Mouse (Mus musculus) megakaryocyte, embryonic 14.5 days (primary cell): Measurements from ENCODE around the gene Dpy19l3. TPM values are rescaled to one million over a fixed set of nuclear protein-coding genes. Genes with fewer than 3 reads are reported as not detected.

Source experiments
- H3K27me3 ChIP-seq: replicated peaks from 2 replicates; pipeline ENCODE3; 2012; ENCODE audit warnings: inconsistent platforms
- H3K36me3 ChIP-seq: replicated peaks from 2 replicates; pipeline ENCODE3; 2012; ENCODE audit warnings: low read length, inconsistent platforms, mixed read lengths
- H3K4me1 ChIP-seq: 2 replicates; pipeline ENCODE4 v1.6.1; 2012; ENCODE audit warnings: inconsistent platforms
- H3K4me3 ChIP-seq: replicated peaks from 2 replicates; pipeline ENCODE3; 2012; ENCODE audit warnings: moderate library complexity, mild to moderate bottlenecking, inconsistent platforms
- H3K9me3 ChIP-seq: 2 replicates; pipeline ENCODE4 v1.6.1; 2012; ENCODE audit warnings: inconsistent platforms
- FLI1 ChIP-seq: IDR thresholded peaks from 2 replicates; pipeline ENCODE4 v1.6.1; 2012; ENCODE audit warnings: low read length, inconsistent platforms, mixed read lengths
- GATA1 ChIP-seq: IDR thresholded peaks from 3 replicates; pipeline ENCODE4 v1.6.1; 2012; ENCODE audit warnings: mixed read lengths, low read length, inconsistent platforms, borderline replicate concordance
- polyA plus RNA-seq: library from polyadenylated mRNA; stranded (reverse); fragments of >175 nt; gene quantifications from 2 replicates; pipeline ENCODE4 v1.2.3, GENCODE M21; 2012; ENCODE audit warnings: low replicate concordance; ENCODE audit not compliant: insufficient read depth

The Dpy19l3 gene
- polyA plus RNA-seq, 1 experiment = 5.1 TPM

GRCm38 (mm10) chr7:35785579-35785978 is 31.3 kb upstream of the Dpy19l3 start:
- Histone ChIP-seq H3K27me3 (no peaks in the 10 kb centered on the region), H3K36me3 (peaks cover 99% of the 10 kb centered on the region), H3K4me1 (peaks cover 19% of the 10 kb centered on the region), H3K4me3 (no peak overlapping the region), H3K9me3 (no peaks in the 10 kb centered on the region)
- TF ChIP-seq FLI1 = no peak
- no peak for TF ChIP-seq GATA1

- TF ChIP-seq GATA1 (no peak), FLI1 (no peak)
- peak overlapping the region; percentile 53 for H3K4me3 ChIP-seq
- H3K36me3 ChIP-seq = peaks cover 95% of the 10 kb centered on the region
- peaks cover 5% of the 10 kb centered on the region; the same call in 1 of the 2 replicates for H3K4me1 ChIP-seq
- H3K9me3 ChIP-seq = no peaks in the 10 kb centered on the region
- H3K27me3 ChIP-seq = no peaks in the 10 kb centered on the region
Measured at GRCm38 (mm10) chr7:35782252-35782651, 28.0 kb upstream of the Dpy19l3 start.

- Histone ChIP-seq H3K27me3 (no peaks in the 10 kb centered on the region), H3K9me3 (no peaks in the 10 kb centered on the region), H3K36me3 (peaks cover 78% of the 10 kb centered on the region), H3K4me3 (no peak overlapping the region), H3K4me1 (0 out of 2 replicates have a peak, but pooled peaks cover 3% of the 10 kb centered on the region)
- TF ChIP-seq FLI1 (no peak), GATA1 (no peak)
Measured at GRCm38 (mm10) chr7:35774127-35774526, 19.9 kb upstream of the Dpy19l3 start.

GRCm38 (mm10) chr7:35772347-35772746 is 18.1 kb upstream of the Dpy19l3 start:
- TF ChIP-seq GATA1 (no peak), FLI1 (no peak)
- Histone ChIP-seq H3K4me3 (no peak overlapping the region), H3K27me3 (peaks cover 3% of the 10 kb centered on the region), H3K9me3 (no peaks in the 10 kb centered on the region), H3K4me1 (0 out of 2 replicates have a peak, but pooled peaks cover 3% of the 10 kb centered on the region), H3K36me3 (peaks cover 64% of the 10 kb centered on the region)

- peaks cover 54% of the 10 kb centered on the region for H3K36me3 ChIP-seq
Measured at GRCm38 (mm10) chr7:35771106-35771505, 16.9 kb upstream of the Dpy19l3 start.

GRCm38 (mm10) chr7:35770122-35770521 is 15.9 kb upstream of the Dpy19l3 start:
- peaks cover 10% of the 10 kb centered on the region for H3K27me3 ChIP-seq
- TF ChIP-seq FLI1 (no peak), GATA1 (no peak)
- H3K4me1 ChIP-seq = 0 out of 2 replicates have a peak, but pooled peaks cover 3% of the 10 kb centered on the region
- H3K9me3 ChIP-seq = no peaks in the 10 kb centered on the region
- H3K36me3 ChIP-seq = peaks cover 44% of the 10 kb centered on the region
- H3K4me3 ChIP-seq = no peak overlapping the region

More at GRCm38 (mm10) chr7:35771106-35771505, 16.9 kb upstream of the Dpy19l3 start:
- H3K4me3 ChIP-seq = no peak overlapping the region
- no peaks in the 10 kb centered on the region for H3K9me3 ChIP-seq
- 0 out of 2 replicates have a peak, but pooled peaks cover 3% of the 10 kb centered on the region for H3K4me1 ChIP-seq
- H3K27me3 ChIP-seq = peaks cover 6% of the 10 kb centered on the region
- no peak for TF ChIP-seq FLI1
- TF ChIP-seq GATA1 = no peak

- peaks cover 20% of the 10 kb centered on the region for H3K9me3 ChIP-seq
- H3K36me3 ChIP-seq = no peaks in the 10 kb centered on the region
- peaks cover 19% of the 10 kb centered on the region for H3K27me3 ChIP-seq
- H3K4me3 ChIP-seq = no peak overlapping the region
- H3K4me1 ChIP-seq = no peaks in the 10 kb centered on the region
- no peak for TF ChIP-seq GATA1
- TF ChIP-seq FLI1 = no peak
Measured at GRCm38 (mm10) chr7:35764461-35764860, 10.2 kb upstream of the Dpy19l3 start.

GRCm38 (mm10) chr7:35761801-35762200 is 7.5 kb upstream of the Dpy19l3 start:
- H3K4me1 ChIP-seq = peaks cover 6% of the 10 kb centered on the region; the same call in 1 of the 2 replicates
- no peak overlapping the region for H3K4me3 ChIP-seq
- H3K9me3 ChIP-seq = peaks cover 20% of the 10 kb centered on the region
- peaks cover 14% of the 10 kb centered on the region for H3K27me3 ChIP-seq
- no peak for TF ChIP-seq GATA1
- no peak for TF ChIP-seq FLI1
- H3K36me3 ChIP-seq = no peaks in the 10 kb centered on the region

GRCm38 (mm10) chr7:35759602-35760001 is 5.3 kb upstream of the Dpy19l3 start:
- Histone ChIP-seq H3K4me3 (no peak overlapping the region), H3K4me1 (peaks cover 25% of the 10 kb centered on the region), H3K9me3 (peaks cover 20% of the 10 kb centered on the region), H3K27me3 (peaks cover 9% of the 10 kb centered on the region), H3K36me3 (no peaks in the 10 kb centered on the region)
- TF ChIP-seq FLI1 = no peak
- TF ChIP-seq GATA1 = no peak

- Histone ChIP-seq H3K27me3 (no peaks in the 10 kb centered on the region), H3K4me1 (peaks cover 42% of the 10 kb centered on the region), H3K9me3 (peaks cover 9% of the 10 kb centered on the region), H3K36me3 (peaks cover 2% of the 10 kb centered on the region), H3K4me3 (peak overlapping the region; percentile 28)
- TF ChIP-seq GATA1 = no peak
- TF ChIP-seq FLI1 = no peak
Measured at GRCm38 (mm10) chr7:35756510-35757440, 2.5 kb upstream of the Dpy19l3 start.
